ENCODE assay signal across 9 mouse cellular contexts in the genomic region with DNA sequence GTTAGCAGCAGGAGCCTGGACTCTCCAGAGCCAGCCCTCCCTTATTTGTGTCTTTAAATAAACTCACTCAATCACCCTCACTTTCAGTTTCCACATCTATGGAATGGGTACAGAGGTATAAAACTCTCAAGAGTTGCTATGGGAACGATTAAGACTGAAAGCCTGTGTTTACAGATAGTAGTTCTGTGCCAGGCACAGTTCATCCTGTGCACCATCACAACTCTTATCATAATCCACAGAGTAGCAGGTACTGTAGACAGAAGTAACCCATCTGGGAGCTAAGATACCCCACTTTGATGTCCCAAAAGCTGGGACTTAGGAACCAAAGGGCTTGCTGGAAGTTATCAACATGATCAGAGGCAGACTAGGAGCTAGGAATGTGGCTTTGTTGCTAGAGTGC. TPM values are rescaled to one million over a fixed set of nuclear protein-coding genes. Genes with fewer than 3 reads are reported as not detected.
DNase-seq lines count a peak whose midpoint lies in the region; ATAC-seq lines count a peak whose summit lies in the region.
"Had no signal": no experiment of that assay in that cellular context is flagged by ENCODE, and none has a peak within 500 bp of the region (broad histone marks: within the 10 kb centered on the region; RNA-seq: fewer than 3 reads in every experiment).

No protein-coding gene starts in this region.

- DNase-seq in midbrain, embryonic 10.5 days (ENCODE audit: low spot score): no peak
- DNase-seq in midbrain, embryonic 11.5 days (ENCODE audit: low spot score, missing footprints): no peak
- DNase-seq in thymus, adult 18-20 months: no peak
- no peak for DNase-seq in left cerebral cortex, adult 9 months (ENCODE audit: low spot score in 2 of 2)
- DNase-seq: thymus, postnatal 25 days had no signal

- WGBS in forebrain, embryonic 13.5 days: 86% methylated on average over 1 of the region's 1 CpGs
- WGBS in forebrain, embryonic 16.5 days: 91% methylated on average over 1 of the region's 1 CpGs
- 89% methylated on average over 1 of the region's 1 CpGs for WGBS in midbrain, embryonic 10.5 days
- 77% methylated on average over 1 of the region's 1 CpGs for WGBS in midbrain, embryonic 11.5 days
- 42% methylated on average over 1 of the region's 1 CpGs for whole genome bisulfite sequencing in liver, embryonic 12.5 days (ENCODE audit: insufficient replicate concordance)
- WGBS in stomach, embryonic 16.5 days: 65% methylated on average over 1 of the region's 1 CpGs

- H3K4me2 ChIP-seq in forebrain, embryonic 13.5 days: peak overlapping the region; percentile 76; the same call in 1 of the 2 replicates
- H3K4me2 ChIP-seq in forebrain, embryonic 16.5 days (ENCODE audit: low read length): no peak overlapping the region
- H3K4me2 ChIP-seq in midbrain, embryonic 11.5 days: no peak overlapping the region
- peak overlapping the region; percentile 83 for H3K4me2 ChIP-seq in liver, embryonic 12.5 days
- H3K4me2 ChIP-seq in stomach, embryonic 16.5 days (ENCODE audit: low read depth, low read length): peak overlapping the region; percentile 87

- no peak overlapping the region for H3K4me3 ChIP-seq in forebrain, embryonic 13.5 days
- H3K4me3 ChIP-seq in forebrain, embryonic 16.5 days (replicated peaks; ENCODE audit: low read length): no peak overlapping the region
- peak overlapping the region; percentile 55; the same call in 1 of the 2 replicates for H3K4me3 ChIP-seq in midbrain, embryonic 10.5 days
- no peak overlapping the region for H3K4me3 ChIP-seq in midbrain, embryonic 11.5 days (ENCODE audit: low read depth, low read length)
- H3K4me3 ChIP-seq in liver, embryonic 12.5 days: no peak overlapping the region
- H3K4me3 ChIP-seq in stomach, embryonic 16.5 days (replicated peaks; ENCODE audit: low read length): peak overlapping the region; percentile 60

- ATAC-seq in forebrain, embryonic 13.5 days: no peak
- ATAC-seq in forebrain, embryonic 16.5 days: no peak
- ATAC-seq in midbrain, embryonic 11.5 days (ENCODE audit: low FRiP score): no peak
- peak; percentile 42 for ATAC-seq in liver, embryonic 12.5 days
- ATAC-seq in stomach, embryonic 16.5 days (ENCODE audit: insufficient read depth, low FRiP score): no peak

- no peaks in the 10 kb centered on the region for H3K36me3 ChIP-seq in forebrain, embryonic 13.5 days (ENCODE audit: poor library complexity, severe bottlenecking)
- H3K36me3 ChIP-seq in forebrain, embryonic 16.5 days (ENCODE audit: control insufficient read depth, insufficient read depth): no peaks in the 10 kb centered on the region
- no peaks in the 10 kb centered on the region for H3K36me3 ChIP-seq in midbrain, embryonic 10.5 days
- no peaks in the 10 kb centered on the region for H3K36me3 ChIP-seq in midbrain, embryonic 11.5 days (ENCODE audit: control insufficient read depth, insufficient read depth, low read length)
- no peaks in the 10 kb centered on the region for H3K36me3 ChIP-seq in liver, embryonic 12.5 days
- H3K36me3 ChIP-seq in stomach, embryonic 16.5 days (ENCODE audit: control insufficient read depth, insufficient read depth, low read length): no peaks in the 10 kb centered on the region

- H3K9ac ChIP-seq in forebrain, embryonic 13.5 days: no peak overlapping the region
- no peak overlapping the region for H3K9ac ChIP-seq in forebrain, embryonic 16.5 days (replicated peaks; ENCODE audit: low read depth, low read length)
- H3K9ac ChIP-seq in midbrain, embryonic 11.5 days (ENCODE audit: low read length): no peak overlapping the region
- no peak overlapping the region for H3K9ac ChIP-seq in liver, embryonic 12.5 days
- H3K9ac ChIP-seq in stomach, embryonic 16.5 days (ENCODE audit: low read length): no peak overlapping the region

- H3K27me3 ChIP-seq in forebrain, embryonic 13.5 days: no peaks in the 10 kb centered on the region
- H3K27me3 ChIP-seq in forebrain, embryonic 16.5 days (replicated peaks; ENCODE audit: control insufficient read depth, insufficient read depth, low read length): no peaks in the 10 kb centered on the region
- 0 out of 2 replicates have a peak, but pooled peaks cover 12% of the 10 kb centered on the region for H3K27me3 ChIP-seq in midbrain, embryonic 10.5 days (ENCODE audit: low read depth, poor library complexity, severe bottlenecking)
- no peaks in the 10 kb centered on the region for H3K27me3 ChIP-seq in midbrain, embryonic 11.5 days (ENCODE audit: control insufficient read depth, insufficient read depth, low read length)
- H3K27me3 ChIP-seq in liver, embryonic 12.5 days (replicated peaks): no peaks in the 10 kb centered on the region
- H3K27me3 ChIP-seq in stomach, embryonic 16.5 days (ENCODE audit: control insufficient read depth, insufficient read depth, low read length): no peaks in the 10 kb centered on the region

- peaks cover 18% of the 10 kb centered on the region for H3K4me1 ChIP-seq in forebrain, embryonic 13.5 days
- peaks cover 17% of the 10 kb centered on the region for H3K4me1 ChIP-seq in forebrain, embryonic 16.5 days (replicated peaks; ENCODE audit: control insufficient read depth, insufficient read depth, low read length)
- peaks cover 41% of the 10 kb centered on the region for H3K4me1 ChIP-seq in midbrain, embryonic 10.5 days
- peaks cover 11% of the 10 kb centered on the region for H3K4me1 ChIP-seq in midbrain, embryonic 11.5 days (ENCODE audit: control insufficient read depth, insufficient read depth, low read length)
- H3K4me1 ChIP-seq in liver, embryonic 12.5 days: peaks cover 24% of the 10 kb centered on the region
- peaks cover 18% of the 10 kb centered on the region for H3K4me1 ChIP-seq in stomach, embryonic 16.5 days (ENCODE audit: control insufficient read depth, insufficient read depth, low read length)

- H3K9me3 ChIP-seq in forebrain, embryonic 13.5 days (replicated peaks): no peaks in the 10 kb centered on the region
- no peaks in the 10 kb centered on the region for H3K9me3 ChIP-seq in forebrain, embryonic 16.5 days (ENCODE audit: control insufficient read depth, low read length)
- H3K9me3 ChIP-seq in midbrain, embryonic 10.5 days (replicated peaks): no peaks in the 10 kb centered on the region
- H3K9me3 ChIP-seq in midbrain, embryonic 11.5 days (ENCODE audit: control insufficient read depth, low read length): no peaks in the 10 kb centered on the region
- H3K9me3 ChIP-seq in liver, embryonic 12.5 days (replicated peaks): no peaks in the 10 kb centered on the region
- H3K9me3 ChIP-seq in stomach, embryonic 16.5 days (replicated peaks; ENCODE audit: control insufficient read depth, low read length): no peaks in the 10 kb centered on the region

- H3K27ac ChIP-seq in forebrain, embryonic 13.5 days: no peak overlapping the region
- H3K27ac ChIP-seq in forebrain, embryonic 16.5 days (ENCODE audit: low read length): no peak overlapping the region
- no peak overlapping the region; the same call in 1 of the 2 replicates for H3K27ac ChIP-seq in midbrain, embryonic 10.5 days (replicated peaks)
- H3K27ac ChIP-seq in midbrain, embryonic 11.5 days (ENCODE audit: low read depth, low read length): no peak overlapping the region
- no peak overlapping the region for H3K27ac ChIP-seq in liver, embryonic 12.5 days
- H3K27ac ChIP-seq in stomach, embryonic 16.5 days (ENCODE audit: low read length): 0 out of 2 replicates have a peak overlapping the region, but pooled peaks have one; percentile 87

RNA-seq across cellular contexts. Expression of gene Chd9, which starts 1.7 kb away (rescaled TPM):
- polyA plus RNA-seq in forebrain, embryonic 13.5 days (2015; fragmentation: Nextera tagmentation; extraction: Ambion mirVana): 77.0 and 85.2 TPM in 2 replicates
- polyA plus RNA-seq in forebrain, embryonic 16.5 days (2015; fragmentation: Nextera tagmentation; extraction: Ambion mirVana): 93.7 and 97.7 TPM in 2 replicates
- polyA plus RNA-seq in midbrain, embryonic 10.5 days (2016; fragmentation: Nextera tagmentation; extraction: Ambion mirVana): 29.0 and 37.6 TPM in 2 replicates
- 35.8 and 38.1 TPM in 2 replicates for polyA plus RNA-seq in midbrain, embryonic 11.5 days (2014; fragmentation: Nextera tagmentation; extraction: Ambion mirVana)
- polyA plus RNA-seq in liver, embryonic 12.5 days (2016; fragmentation: Nextera tagmentation; extraction: Ambion mirVana): 15.2 and 15.7 TPM in 2 replicates
- polyA plus RNA-seq in stomach, embryonic 16.5 days (2015; fragmentation: Nextera tagmentation; extraction: Ambion mirVana): 239 and 288 TPM in 2 replicates

RNA-seq across cellular contexts. Expression of gene Gm19935, which starts 12.6 kb away (rescaled TPM):
- polyA plus RNA-seq in forebrain, embryonic 13.5 days (2015; fragmentation: Nextera tagmentation; extraction: Ambion mirVana): 0.43 TPM in 1 of 2 replicates, not detected in the other
- 0.58 and 0.60 TPM in 2 replicates for polyA plus RNA-seq in forebrain, embryonic 16.5 days (2015; fragmentation: Nextera tagmentation; extraction: Ambion mirVana)
- polyA plus RNA-seq in midbrain, embryonic 10.5 days (2016; fragmentation: Nextera tagmentation; extraction: Ambion mirVana): not detected in 2 replicates
- not detected in 2 replicates for polyA plus RNA-seq in midbrain, embryonic 11.5 days (2014; fragmentation: Nextera tagmentation; extraction: Ambion mirVana)
- not detected in 2 replicates for polyA plus RNA-seq in liver, embryonic 12.5 days (2016; fragmentation: Nextera tagmentation; extraction: Ambion mirVana)
- polyA plus RNA-seq in stomach, embryonic 16.5 days (2015; fragmentation: Nextera tagmentation; extraction: Ambion mirVana): 0.18 and 0.31 TPM in 2 replicates

Comparison
In these comparisons a context has a peak if more than half of its experiments do, and no peak if none do; other contexts are left out.
1. H3K4me2 ChIP-seq: peak in forebrain, embryonic 13.5 days (single experiment), liver, embryonic 12.5 days (single experiment) and stomach, embryonic 16.5 days (single experiment); none in forebrain, embryonic 16.5 days (single experiment) and midbrain, embryonic 11.5 days (single experiment).
2. H3K4me3 ChIP-seq: peak in midbrain, embryonic 10.5 days (single experiment) and stomach, embryonic 16.5 days (single experiment); none in forebrain, embryonic 13.5 days (single experiment), forebrain, embryonic 16.5 days (single experiment), midbrain, embryonic 11.5 days (single experiment) and liver, embryonic 12.5 days (single experiment).